Mouse (Mus musculus) liver, embryonic 14.5 days (tissue): ENCODE measurements around the gene Uqcr11.

ENCODE experiments used
- CTCF ChIP-seq: IDR thresholded peaks from 2 replicates; pipeline ENCODE4 v1.5.1; 2016; ENCODE audit warnings: antibody characterized with exemption, low read depth, control low read depth
- EP300 ChIP-seq: IDR thresholded peaks from 2 replicates; pipeline ENCODE4 v1.6.1; 2016; ENCODE audit warnings: antibody characterized with exemption, low read depth

DNA sequence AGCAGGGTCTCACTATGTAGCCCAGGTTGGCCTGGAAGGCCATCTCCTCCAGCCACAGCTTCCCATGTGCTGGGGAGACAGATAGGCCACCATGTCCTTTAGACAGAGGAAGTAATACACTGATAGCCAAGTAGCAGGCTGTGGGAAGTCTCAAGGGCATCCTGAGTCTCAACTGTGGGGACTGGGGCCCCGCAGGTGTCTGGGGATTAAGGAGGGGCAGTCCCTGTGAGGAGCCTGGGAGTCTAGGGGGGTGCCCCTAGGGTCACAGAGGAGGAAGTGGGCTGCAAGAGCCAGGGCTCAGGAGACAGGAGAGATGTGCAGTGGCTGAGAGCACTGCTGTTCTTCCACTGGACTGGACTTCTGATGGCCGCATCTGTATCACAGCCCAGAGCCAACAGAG, 36.4 kb upstream of the Uqcr11 start:
- TF ChIP-seq CTCF (no peak), EP300 (no peak)
